Mouse (Mus musculus) adrenal gland, postnatal 36 days (tissue): ENCODE results near the gene Nprl2. TPM values are rescaled to one million over a fixed set of nuclear protein-coding genes. Genes with fewer than 3 reads are reported as not detected.

Source experiments
- DNase-seq, 2 experiments: peaks; one replicate each; pipeline ENCODE4 v3.0.0; 2021; ENCODE audit warnings: mixed read lengths in 1 of 2
- long read RNA-seq, 2 experiments: library from polyadenylated mRNA; stranded (forward); transcript quantifications; one replicate each; pipeline ENCODE4 v2.0.0; 2021; ENCODE audit warnings: borderline sequencing depth in 2 of 2
- total RNA-seq, 2 experiments: library from RNA; stranded (reverse); gene quantifications; 2 replicates each; pipeline ENCODE4 v1.2.3; 2021

Gene Nprl2
- 10 to 100 TPM; 27.9 to 29.2 TPM for total RNA-seq
- long read RNA-seq, experiment 1, transcript Nprl2-201 (11 exons, 1,441 nt): major isoform, 30 of 39 reads
- long read RNA-seq, experiment 1, partial matches to known transcripts: 3 of 39 reads
- long read RNA-seq, experiment 1, other reads (novel, unspliced or antisense): 6 of 39 reads
- long read RNA-seq, experiment 2, transcript Nprl2-201 (11 exons, 1,441 nt): major isoform, 10 of 16 reads
- long read RNA-seq, experiment 2, partial matches to known transcripts: 0 of 16 reads
- long read RNA-seq, experiment 2, other reads (novel, unspliced or antisense): 6 of 16 reads

DNA sequence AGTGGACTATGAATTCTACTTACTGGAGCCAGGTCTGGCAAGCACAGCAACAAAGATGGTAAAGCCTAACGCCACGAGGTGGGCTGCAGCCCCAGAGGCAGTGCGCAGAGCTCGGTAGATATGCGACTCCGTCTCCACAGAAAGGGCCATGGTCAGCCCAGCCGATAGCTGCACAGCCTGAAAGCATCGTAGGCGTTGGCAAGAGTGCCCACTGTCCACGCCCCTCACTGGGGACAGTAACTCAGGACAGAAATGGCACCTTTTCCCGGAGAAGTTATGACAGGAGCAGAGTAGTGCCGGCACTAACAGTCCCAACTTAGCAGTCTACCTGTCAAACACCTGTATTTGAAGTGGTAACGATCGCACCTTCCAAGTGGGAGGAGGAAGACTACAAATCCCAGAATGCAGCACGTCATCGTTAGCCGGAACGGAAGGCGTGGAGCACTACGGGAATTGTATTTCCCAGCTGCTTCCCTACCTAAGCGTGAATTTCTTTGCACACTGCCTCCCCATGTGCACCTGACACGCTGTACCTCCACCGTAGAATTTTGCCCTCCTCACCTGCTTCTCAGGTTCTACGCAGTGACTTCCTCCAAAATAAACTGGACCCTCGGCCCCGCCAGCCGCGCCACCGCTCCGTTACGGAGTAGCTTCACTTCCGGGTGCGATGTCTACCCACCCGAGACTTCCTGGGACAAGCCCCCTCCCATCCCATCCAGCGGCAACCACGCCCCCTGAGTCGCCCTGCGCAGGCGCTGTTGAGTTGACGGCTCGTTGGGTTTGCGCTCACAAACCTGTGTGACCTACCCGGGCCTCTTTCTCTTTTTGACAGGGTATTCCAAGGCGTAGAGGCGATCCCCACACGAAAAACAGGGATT lies at the start of gene Nprl2, which contains the start of gene Cyb561d2:
Nprl2 (plus strand) TSS at position 753 of the 878 bp plus-strand sequence.
Cyb561d2 (minus strand) TSS at position 720 of the 878 bp plus-strand sequence.
- DNase-seq: peak; percentile 96

DNA sequence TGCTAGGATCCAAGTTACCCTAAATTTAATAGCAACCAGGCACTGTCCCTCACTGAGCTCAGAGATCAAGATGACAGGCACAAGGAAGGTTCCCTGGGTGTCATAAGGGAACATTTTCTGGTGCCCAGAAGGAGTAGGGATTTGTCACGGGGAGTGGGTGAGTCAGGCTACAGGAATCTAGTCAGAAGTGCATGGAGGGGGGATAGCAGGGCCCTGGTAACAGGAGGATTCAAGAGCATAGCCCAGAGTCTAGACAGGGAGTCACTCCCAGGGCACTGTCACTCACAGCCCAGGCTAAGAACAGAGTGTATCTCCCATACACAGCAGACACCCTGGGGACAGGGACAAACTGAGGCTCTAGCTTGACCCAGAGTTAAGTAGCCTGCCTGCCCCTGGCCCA lies 48.5 kb upstream of the Nprl2 start:
- no peak for DNase-seq

DNA sequence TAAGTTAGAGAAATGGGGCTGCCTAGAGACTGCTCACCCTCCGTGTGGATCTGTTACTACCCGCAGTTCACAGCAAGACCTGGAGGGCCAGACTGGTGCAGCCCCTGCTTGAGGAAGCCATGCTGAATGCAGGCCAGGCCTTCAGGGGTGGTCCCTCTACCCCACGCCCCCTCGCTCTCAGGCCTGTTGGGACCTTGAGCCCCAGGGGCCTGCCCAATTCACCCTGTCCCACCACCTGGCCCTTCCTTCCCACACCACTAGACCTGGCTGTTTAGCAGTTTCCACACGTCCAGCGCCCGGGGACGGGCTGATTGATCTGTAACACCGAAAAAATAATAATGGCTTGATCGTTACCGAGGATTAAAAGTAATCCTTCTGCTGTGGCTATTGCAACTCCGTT lies 47.8 kb upstream of the Nprl2 start:
- no peak for DNase-seq

DNA sequence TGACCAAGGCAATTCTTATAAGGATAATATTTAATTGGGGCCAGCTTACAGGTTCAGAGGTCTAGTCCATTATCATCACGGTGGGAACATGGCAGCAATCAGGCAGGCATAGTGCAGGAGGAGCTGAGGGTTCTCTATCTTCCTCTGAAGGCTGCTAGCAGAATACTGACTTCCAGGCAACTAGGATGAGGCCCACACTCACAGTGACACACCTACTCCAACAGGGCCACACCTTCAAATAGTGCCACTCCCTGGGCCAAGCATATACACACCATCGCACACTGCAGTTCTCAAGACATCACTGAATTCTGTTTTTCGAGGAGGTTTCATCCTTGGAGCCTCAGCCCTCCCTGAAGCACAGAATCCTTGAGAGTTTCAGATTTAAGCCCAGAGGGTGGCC lies 45.7 kb upstream of the Nprl2 start:
- DNase-seq: no peak

DNA sequence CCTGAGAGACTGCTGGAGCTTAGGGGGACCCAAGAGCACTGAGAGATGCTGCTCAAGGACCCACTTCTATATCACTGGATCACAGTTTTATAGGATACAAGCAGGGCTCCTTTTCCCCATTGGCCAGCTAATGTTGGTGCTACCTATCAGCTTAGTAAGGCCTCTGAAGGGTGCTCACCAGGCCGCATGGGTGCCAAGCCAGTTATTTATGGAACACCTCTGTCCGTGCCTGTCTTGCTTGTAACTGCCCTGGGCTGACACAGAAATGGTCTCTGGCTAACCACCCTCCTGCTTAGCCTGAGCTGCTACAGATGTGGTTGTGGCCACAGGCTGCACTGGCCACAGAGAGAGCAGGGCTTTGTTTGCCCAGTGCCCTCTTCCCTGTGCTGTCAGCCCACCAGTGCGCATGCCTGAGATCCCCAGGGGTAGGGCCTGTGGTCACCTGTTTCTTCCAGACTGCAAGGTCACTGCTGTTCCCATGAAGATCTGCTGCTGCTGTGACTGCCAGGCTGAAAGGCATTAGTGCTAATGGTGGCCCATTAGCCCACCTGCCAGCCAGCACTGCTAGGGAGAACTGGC lies 41.2 kb upstream of the Nprl2 start:
- DNase-seq: no peak

DNA sequence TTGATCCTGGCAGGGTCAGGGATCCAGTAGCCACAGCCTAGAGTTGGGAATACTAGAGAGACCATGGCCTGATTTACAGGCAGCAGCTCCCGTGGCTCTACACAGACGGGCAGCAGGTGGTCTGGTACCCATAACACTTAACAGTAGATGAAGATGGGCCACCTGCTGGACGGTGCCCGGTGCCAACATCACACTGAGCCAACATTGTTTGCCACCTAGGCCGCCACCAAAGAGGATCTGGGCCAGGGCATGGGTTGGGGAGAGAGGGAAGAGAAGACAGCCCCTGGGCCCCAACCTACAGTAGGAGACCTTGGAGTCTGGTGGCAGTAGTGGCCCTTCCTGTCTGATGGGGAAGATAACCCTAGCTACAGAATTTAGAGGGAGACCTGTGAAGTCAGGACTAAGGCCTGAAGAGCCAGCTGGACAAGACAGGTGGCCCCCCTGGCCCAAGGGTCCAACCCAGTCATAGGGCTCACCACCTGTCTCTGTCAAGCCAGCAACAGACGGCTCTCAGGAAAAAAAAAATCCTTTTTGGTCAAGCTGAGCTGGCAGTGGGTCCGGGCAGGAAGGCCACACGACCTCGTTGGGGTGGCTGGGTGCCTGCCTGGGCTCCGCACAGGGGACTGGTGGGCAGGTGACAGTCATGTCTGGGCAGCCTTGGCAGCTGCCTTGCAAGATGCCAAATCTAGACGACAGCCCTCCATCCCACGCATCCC lies 39.7 kb upstream of the Nprl2 start:
- no peak for DNase-seq

DNA sequence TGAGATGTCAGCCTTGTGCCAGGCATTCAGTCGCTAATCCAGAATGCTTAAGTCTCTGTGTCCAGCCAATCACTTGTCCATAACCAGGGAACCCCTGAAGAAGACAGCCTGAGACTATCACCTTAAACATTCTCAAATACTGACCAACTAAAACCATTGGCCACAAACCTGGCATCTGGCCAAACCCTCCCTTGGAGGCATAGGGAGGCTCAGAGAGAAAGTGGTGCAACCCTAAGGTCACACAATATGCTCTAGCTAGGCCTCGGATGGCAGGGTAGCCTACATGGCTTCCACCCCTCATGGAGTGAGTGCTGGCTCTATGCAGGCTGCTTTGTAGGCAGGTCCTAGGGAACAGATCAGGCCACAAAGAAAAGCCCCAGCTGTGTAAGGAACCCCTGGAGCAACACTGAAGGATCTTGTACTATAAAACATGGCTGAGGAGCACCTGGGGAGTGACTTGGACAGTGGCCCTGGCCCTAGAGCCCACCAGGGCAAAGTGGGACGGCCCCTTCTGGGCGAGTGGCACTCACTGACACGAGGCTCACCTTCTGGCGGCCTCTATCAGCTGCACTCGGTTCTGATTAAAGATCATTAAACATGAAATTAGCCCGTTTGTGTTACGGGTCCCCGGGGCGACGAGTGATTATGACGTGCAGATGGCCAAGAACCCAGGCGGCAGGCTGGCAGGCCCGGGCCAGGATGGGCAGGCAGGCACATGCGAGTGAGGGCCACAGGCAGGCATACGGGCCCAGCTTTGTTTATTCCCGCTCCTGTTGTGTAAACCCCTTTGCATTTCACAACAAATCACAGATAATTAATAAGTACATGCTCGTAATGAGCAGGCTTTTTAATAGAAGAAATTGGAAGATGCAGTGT lies 37.1 kb upstream of the Nprl2 start:
- DNase-seq: no peak

DNA sequence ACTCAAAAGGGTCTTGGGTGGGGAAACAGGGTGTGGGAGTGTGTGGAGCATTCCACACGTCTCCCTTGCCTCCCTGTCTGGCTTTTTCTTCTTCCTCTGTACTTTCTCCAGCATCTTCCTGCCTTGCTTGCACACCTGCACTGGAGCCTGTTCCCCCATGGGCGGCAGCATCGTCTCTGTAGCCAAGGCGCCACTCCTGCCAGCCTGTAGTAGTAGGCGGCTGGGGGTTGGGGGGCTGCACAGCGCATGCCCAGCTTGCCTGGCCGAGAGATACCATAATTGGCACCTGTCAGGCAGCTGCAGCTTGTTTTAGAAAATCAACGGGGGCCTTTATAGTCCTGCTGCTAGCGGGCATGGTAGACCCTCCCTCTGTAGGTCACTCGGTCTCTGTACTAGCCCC lies 33.8 kb upstream of the Nprl2 start:
- no peak for DNase-seq

DNA sequence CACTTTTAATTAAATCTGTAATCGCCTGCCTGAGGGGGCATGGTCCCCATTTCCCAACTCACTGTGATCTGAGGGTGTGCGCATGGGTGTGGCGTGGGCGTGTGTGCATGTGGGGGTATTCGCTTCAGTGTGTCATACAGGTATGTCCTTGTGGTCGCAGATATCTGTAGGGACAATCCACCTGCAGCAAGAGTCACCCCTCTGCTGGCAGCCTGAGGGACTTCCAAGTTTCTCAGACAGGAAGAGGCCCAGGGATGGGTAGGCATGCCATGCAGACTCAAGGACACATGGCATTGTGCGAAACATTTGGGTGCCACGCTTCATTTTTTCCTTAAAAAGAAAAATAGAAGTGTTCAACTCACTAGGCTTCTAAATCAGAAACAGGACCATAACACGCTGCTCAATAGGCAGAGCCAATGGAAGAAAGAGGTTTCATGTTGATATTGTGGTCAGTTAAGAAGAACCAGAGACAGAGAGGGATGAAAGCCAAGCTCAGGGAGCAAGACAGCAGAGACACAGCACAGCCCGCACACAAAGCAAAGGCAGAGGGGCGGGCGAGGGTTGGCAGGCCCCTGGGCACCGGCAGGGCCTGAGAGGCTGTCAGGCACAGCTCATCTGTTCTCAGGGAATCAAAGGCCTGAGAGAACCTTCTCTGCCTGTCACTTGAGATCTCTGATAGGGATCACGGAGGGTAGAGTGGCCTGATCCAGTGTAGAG lies 31.5 kb upstream of the Nprl2 start:
- DNase-seq: no peak

DNA sequence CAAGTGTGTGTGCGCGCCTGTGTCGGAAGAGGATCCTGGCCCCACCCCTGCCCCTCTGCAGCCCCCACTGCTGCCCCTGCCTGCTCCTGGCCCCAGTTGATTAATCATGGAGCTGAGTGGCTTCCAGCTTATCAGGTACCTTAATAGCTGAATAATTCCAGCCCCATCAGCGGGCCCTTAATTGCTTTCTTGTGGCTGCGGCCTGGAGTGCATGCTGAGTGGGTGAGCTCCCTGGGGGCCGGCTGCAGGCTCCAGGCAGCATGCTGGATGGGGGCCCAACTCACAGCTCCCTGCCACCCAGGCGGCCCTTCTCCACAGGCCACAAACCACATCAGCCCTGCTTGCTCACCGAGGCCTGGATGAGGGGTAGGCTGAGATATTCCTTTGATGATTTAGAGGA lies 30.6 kb upstream of the Nprl2 start:
- no peak for DNase-seq

DNA sequence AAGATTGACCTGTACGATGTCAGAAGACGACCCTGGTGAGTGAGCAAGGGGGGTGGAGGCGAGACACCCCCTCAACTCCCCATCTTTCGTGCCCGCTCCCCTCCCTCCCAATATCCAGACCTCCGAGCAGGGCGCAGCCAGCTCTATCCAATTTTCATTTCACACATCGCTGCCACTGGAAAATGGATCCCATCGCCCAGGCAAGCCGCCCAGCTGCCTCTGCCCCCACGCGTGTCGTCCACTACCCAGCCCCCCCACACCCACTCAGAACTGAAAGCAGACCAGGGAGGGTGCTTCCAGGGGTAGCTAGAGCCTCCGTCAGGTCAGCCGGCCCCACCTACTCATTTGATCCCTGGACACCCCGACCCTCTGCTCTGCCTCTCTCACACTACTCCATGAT lies 29.7 kb upstream of the Nprl2 start:
- no peak for DNase-seq

DNA sequence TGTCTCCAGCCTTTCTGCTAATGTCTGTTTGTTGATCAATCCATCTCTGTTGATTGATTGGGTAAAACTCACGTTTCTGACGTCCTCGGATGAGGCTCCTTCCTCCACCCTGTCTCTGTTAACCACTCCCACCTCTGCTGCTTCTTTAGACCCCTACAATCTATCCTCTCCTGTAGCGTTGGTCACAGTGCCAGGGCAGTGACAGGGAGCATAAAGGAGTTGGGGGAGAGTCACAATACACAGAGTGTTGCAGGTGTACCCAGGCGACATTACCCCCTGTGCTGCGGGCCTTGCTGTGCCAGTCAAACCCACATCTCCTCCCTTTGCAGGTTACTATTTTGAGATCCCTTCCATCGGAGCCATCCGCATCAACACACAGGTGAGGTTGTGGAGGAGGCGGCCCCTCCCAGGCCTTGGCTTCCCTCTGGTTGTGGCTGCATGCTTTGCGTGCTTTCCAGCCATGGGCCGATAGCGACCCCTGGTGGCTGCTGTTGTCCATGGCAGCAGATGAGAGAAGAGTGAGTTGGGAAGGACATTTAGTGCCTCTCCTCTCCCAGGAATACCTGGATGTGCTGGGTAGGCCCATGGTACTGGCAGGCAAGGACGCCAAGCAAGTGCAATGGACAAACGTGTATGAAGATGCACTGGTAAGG lies 27.6 kb upstream of the Nprl2 start:
- peak; percentile 85 to 89 for DNase-seq

DNA sequence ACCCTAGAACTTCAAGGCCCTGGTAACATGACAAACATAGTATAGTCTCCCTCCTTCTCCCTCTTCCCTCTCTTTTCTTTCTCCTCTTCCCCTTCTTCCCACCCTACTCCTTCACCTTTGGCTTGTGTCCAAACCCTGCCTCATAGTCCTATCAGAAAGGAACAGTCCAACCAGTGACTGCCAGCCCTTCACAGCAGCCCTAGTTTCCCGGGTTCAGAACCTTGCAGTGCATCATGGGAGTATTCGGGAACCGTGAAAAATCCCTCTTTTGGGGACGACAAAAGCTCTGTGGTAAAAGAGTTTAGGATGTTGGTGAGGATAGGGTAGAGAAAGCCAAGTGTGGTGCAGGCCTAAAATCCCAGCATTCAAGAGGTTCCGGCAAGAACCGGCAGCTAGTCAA lies 21.7 kb upstream of the Nprl2 start:
- DNase-seq: no peak

DNA sequence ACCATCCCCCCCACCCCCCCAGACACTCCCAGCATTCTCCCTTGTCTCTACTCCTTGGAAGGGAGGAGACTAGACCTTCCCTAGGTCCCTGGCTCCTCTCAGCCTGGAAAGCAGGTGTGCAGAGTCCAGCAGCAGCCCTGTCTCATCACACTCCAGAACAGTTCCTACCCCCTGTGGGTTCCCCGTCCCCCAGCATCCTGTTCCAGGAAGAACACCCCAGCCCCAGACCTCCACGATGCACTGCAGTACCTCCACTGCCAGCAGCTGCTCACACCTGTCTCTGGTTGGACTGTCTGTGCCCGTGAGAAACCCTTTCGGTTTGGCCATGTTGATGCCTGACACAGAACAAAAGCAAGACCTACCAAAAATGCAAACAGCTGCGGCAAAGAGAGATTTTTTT lies 20.8 kb upstream of the Nprl2 start:
- no peak for DNase-seq

DNA sequence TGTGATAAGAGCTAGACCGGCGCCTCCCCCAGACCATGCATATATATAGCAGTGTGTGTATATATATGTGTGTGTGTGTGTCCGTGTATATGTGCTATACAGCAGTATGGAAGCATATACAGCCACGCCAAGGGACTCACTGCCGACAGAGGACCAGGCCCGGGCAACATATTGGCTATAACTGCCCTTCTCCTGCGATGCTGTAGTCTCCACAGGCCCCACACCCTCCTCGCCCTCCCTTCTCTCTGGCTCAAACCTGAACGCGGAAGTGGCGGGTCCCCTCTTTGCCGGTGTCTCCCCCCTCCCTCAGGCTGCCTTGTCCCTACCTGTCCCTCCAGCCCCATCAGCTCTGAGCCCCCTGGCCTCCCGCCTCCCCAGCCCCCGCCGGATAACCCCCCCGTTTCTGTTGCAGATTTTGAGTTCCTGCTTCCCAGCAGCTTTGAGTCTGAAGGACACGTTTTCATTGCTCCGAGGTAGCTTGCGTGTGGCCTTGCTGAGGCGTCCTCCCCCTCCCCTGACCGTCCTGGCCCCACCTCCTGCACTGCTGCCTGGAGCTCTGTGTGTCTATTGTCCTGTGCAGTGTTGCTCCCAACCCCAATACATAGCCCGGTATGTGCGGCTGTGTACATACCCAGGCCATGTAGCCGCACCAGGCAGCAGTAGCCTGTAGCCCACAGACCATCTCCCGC lies 20.2 kb upstream of the Nprl2 start:
- DNase-seq: peak; percentile 54 to 68

DNA sequence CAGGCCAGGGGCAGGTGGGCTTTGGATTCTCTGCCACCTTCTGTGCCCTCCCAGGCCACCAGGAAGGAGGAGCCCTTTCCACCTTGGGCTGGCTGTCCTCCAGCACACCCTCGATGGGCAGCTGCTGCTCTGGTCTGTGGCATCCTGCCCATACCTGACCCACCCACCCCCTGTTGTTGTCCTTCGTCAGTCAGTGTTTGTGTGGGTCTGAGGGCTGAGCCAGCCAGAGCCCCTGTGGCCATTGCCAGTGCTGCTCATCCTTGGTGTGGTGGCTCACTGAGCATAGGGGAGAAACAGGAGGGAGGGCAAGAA lies 19.7 kb upstream of the Nprl2 start:
- no peak for DNase-seq

DNA sequence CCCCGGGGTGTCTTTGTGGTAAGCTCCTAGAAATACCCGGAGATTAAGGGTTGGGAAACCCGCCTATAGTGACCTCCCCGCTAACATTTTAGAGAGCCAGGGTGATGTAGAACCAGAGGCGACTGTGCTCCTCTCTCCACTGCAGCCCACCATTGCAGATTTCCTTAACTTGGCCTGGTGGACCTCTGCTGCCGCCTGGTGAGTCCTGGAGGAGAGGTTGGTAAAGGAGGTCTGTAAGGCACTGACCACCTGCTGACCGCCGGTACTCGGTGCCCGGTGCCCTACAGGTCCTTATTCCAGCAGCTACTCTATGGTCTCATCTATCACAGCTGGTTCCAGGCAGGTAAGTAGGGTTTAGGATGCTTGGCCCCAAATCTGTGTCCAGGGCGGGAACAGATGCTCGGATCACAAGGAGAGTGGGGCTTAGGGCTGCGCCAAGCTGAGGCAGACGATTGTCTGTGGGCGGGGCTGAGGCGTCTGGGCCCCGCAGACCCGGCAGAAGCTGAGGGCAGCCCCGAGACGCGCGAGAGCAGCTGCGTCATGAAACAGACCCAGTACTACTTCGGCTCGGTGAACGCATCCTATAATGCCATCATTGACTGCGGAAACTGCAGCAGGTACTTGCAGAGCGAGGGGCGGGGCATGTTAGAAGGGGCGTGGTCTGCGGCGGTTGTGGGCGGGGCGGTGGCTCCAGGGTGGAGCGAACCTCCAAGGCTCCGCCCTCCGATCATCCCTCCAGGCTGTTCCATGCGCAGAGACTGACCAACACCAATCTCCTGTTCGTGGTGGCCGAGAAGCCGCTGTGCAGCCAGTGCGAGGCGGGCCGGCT lies 15.6 kb upstream of the Nprl2 start:
- DNase-seq: peak; percentile 81 to 82

DNA sequence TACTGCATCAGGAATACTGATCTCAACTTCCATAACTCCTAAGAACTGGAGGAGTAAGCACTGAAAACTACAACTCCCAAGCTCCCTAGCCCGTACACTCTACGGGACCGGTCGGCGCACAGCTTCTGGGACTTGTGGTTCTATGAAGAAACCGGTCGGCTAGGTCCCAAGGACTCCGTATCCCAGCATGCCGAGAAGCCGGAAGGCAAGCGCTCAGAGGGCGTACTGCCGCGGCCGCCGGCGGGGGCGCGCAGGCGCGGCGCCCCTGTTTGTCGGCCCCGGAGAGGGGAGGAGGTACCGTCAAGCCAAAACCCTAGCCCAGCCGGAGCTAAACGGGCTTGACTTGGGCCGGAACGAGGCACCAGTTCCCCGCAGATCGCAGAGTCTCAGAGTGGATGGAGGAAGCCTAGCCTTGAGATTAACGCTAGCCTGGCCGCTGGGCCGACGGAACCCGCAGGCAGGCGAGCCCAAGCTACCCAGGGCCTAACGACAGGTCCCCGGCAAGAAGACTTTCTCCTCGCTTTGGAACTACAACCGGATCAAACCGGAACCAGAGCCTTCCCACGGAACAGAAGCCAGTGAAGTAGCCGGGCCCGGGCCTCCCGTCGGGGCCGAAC lies 8.1 kb upstream of the Nprl2 start, which contains the start of gene Tmem115:
Tmem115 (plus strand) TSS at position 155 of the 617 bp plus-strand sequence.
- peak; percentile 93 for DNase-seq
